Mouse (Mus musculus): ENCODE measurements at regions not wholly inside any gene's neighbourhood (a gene's known extent, or its start where the extent isn't known, plus 50 kb on each side); places are given as distances from the start of the nearest gene placed in this dataset.

GRCm38 (mm10) chr5:132759751-132760150 is 216.6 kb upstream of the Auts2 start:
- H3K9me3 ChIP-seq (replicated peaks): no peaks in the 10 kb centered on the region
- no peaks in the 10 kb centered on the region for H3K27me3 ChIP-seq
- ATAC-seq (ENCODE audit: low read depth): no peak
- H3K4me1 ChIP-seq (replicated peaks): no peaks in the 10 kb centered on the region
- H3K4me2 ChIP-seq: no peak overlapping the region
- no peak for DNase-seq
- H3K36me3 ChIP-seq: no peaks in the 10 kb centered on the region
- H3K27ac ChIP-seq: no peak overlapping the region
- no peak overlapping the region for H3K4me3 ChIP-seq (replicated peaks)
- WGBS (ENCODE audit: insufficient replicate concordance): 58% methylated on average over 6 of the region's 6 CpGs
- H3K9ac ChIP-seq: no peak overlapping the region

GRCm38 (mm10) chr5:132758941-132759340 is 215.8 kb upstream of the Auts2 start:
- H3K9ac ChIP-seq: no peak overlapping the region
- no peak overlapping the region for H3K4me3 ChIP-seq (replicated peaks)
- no peaks in the 10 kb centered on the region for H3K4me1 ChIP-seq (replicated peaks)
- no peak overlapping the region for H3K27ac ChIP-seq
- H3K4me2 ChIP-seq: no peak overlapping the region
- no peaks in the 10 kb centered on the region for H3K36me3 ChIP-seq
- 62% methylated on average over 10 of the region's 10 CpGs for WGBS (ENCODE audit: insufficient replicate concordance)
- no peaks in the 10 kb centered on the region for H3K27me3 ChIP-seq
- ATAC-seq (ENCODE audit: low read depth) (no peak), DNase-seq (no peak)
- H3K9me3 ChIP-seq (replicated peaks): no peaks in the 10 kb centered on the region

- 68% methylated on average over 5 of the region's 5 CpGs for WGBS (ENCODE audit: insufficient replicate concordance)
- H3K36me3 ChIP-seq: no peaks in the 10 kb centered on the region
Measured at GRCm38 (mm10) chr5:132737966-132738365, 194.8 kb upstream of the Auts2 start.

GRCm38 (mm10) chr5:132728689-132729189 is 185.6 kb upstream of the Auts2 start:
- no peak overlapping the region for H3K4me3 ChIP-seq (replicated peaks)
- H3K27me3 ChIP-seq: no peaks in the 10 kb centered on the region
- H3K36me3 ChIP-seq: no peaks in the 10 kb centered on the region
- 39% methylated on average over 10 of the region's 10 CpGs for WGBS (ENCODE audit: insufficient replicate concordance)
- H3K27ac ChIP-seq: no peak overlapping the region
- no peaks in the 10 kb centered on the region for H3K4me1 ChIP-seq (replicated peaks)
- DNase-seq (no peak), ATAC-seq (ENCODE audit: low read depth) (no peak)
- H3K9ac ChIP-seq: no peak overlapping the region
- 0 out of 2 replicates have a peak, but pooled peaks cover 4% of the 10 kb centered on the region for H3K9me3 ChIP-seq (replicated peaks)
- no peak overlapping the region for H3K4me2 ChIP-seq

More at GRCm38 (mm10) chr5:132737966-132738365, 194.8 kb upstream of the Auts2 start:
- no peaks in the 10 kb centered on the region for H3K27me3 ChIP-seq
- no peak overlapping the region for H3K9ac ChIP-seq
- H3K4me2 ChIP-seq: no peak overlapping the region
- no peaks in the 10 kb centered on the region for H3K4me1 ChIP-seq (replicated peaks)
- H3K4me3 ChIP-seq (replicated peaks): no peak overlapping the region
- DNase-seq (no peak), ATAC-seq (ENCODE audit: low read depth) (no peak)
- no peaks in the 10 kb centered on the region for H3K9me3 ChIP-seq (replicated peaks)
- H3K27ac ChIP-seq: no peak overlapping the region

- no peaks in the 10 kb centered on the region for H3K27me3 ChIP-seq
- H3K4me3 ChIP-seq (replicated peaks): no peak overlapping the region
- ATAC-seq (ENCODE audit: low read depth) (no peak), DNase-seq (no peak)
- no peak overlapping the region for H3K4me2 ChIP-seq
- H3K9me3 ChIP-seq (replicated peaks): 0 out of 2 replicates have a peak, but pooled peaks cover 4% of the 10 kb centered on the region
- 48% methylated on average over 2 of the region's 2 CpGs for WGBS (ENCODE audit: insufficient replicate concordance)
- no peak overlapping the region for H3K9ac ChIP-seq
- no peak overlapping the region for H3K27ac ChIP-seq
- H3K4me1 ChIP-seq (replicated peaks): no peaks in the 10 kb centered on the region
- no peaks in the 10 kb centered on the region for H3K36me3 ChIP-seq
Measured at GRCm38 (mm10) chr5:132724467-132724866, 181.3 kb upstream of the Auts2 start.

- Histone ChIP-seq H3K4me1 (replicated peaks) (no peaks in the 10 kb centered on the region), H3K4me3 (replicated peaks) (no peak overlapping the region), H3K27me3 (no peaks in the 10 kb centered on the region), H3K9ac (no peak overlapping the region), H3K4me2 (no peak overlapping the region), H3K36me3 (no peaks in the 10 kb centered on the region), H3K27ac (no peak overlapping the region), H3K9me3 (replicated peaks) (no peaks in the 10 kb centered on the region)
- ATAC-seq (ENCODE audit: low read depth) (no peak), DNase-seq (no peak)
- 63% methylated on average over 4 of the region's 4 CpGs for WGBS (ENCODE audit: insufficient replicate concordance)
Measured at GRCm38 (mm10) chr5:132710301-132710700, 167.2 kb upstream of the Auts2 start.

GRCm38 (mm10) chr5:132707531-132707930 is 164.4 kb upstream of the Auts2 start:
- H3K36me3 ChIP-seq: no peaks in the 10 kb centered on the region
- ATAC-seq (ENCODE audit: low read depth): no peak
- no peak overlapping the region for H3K4me2 ChIP-seq
- H3K4me1 ChIP-seq (replicated peaks): no peaks in the 10 kb centered on the region
- no peak for DNase-seq
- no peaks in the 10 kb centered on the region for H3K9me3 ChIP-seq (replicated peaks)
- H3K27ac ChIP-seq: no peak overlapping the region
- no peaks in the 10 kb centered on the region for H3K27me3 ChIP-seq
- WGBS (ENCODE audit: insufficient replicate concordance): 68% methylated on average over 4 of the region's 4 CpGs
- no peak overlapping the region for H3K9ac ChIP-seq
- H3K4me3 ChIP-seq (replicated peaks): no peak overlapping the region

- Histone ChIP-seq H3K4me1 (replicated peaks) (no peaks in the 10 kb centered on the region), H3K4me3 (replicated peaks) (no peak overlapping the region), H3K36me3 (no peaks in the 10 kb centered on the region), H3K4me2 (no peak overlapping the region), H3K27ac (no peak overlapping the region), H3K9ac (no peak overlapping the region), H3K27me3 (no peaks in the 10 kb centered on the region), H3K9me3 (replicated peaks) (no peaks in the 10 kb centered on the region)
- 59% methylated on average over 10 of the region's 10 CpGs for WGBS (ENCODE audit: insufficient replicate concordance)
- ATAC-seq (ENCODE audit: low read depth) (no peak), DNase-seq (no peak)
Measured at GRCm38 (mm10) chr5:132703455-132704100, 160.4 kb upstream of the Auts2 start.

GRCm38 (mm10) chr5:132702573-132702972 is 159.4 kb upstream of the Auts2 start:
- no peak overlapping the region for H3K4me3 ChIP-seq (replicated peaks)
- H3K9me3 ChIP-seq (replicated peaks): no peaks in the 10 kb centered on the region
- no peaks in the 10 kb centered on the region for H3K4me1 ChIP-seq (replicated peaks)
- H3K36me3 ChIP-seq: no peaks in the 10 kb centered on the region
- H3K4me2 ChIP-seq: no peak overlapping the region
- WGBS (ENCODE audit: insufficient replicate concordance): 70% methylated on average over 3 of the region's 3 CpGs
- H3K27ac ChIP-seq: no peak overlapping the region
- no peaks in the 10 kb centered on the region for H3K27me3 ChIP-seq
- no peak for ATAC-seq (ENCODE audit: low read depth)
- no peak for DNase-seq
- no peak overlapping the region for H3K9ac ChIP-seq

- no peaks in the 10 kb centered on the region for H3K4me1 ChIP-seq (replicated peaks)
- H3K4me2 ChIP-seq: no peak overlapping the region
- H3K4me3 ChIP-seq (replicated peaks): no peak overlapping the region
- no peaks in the 10 kb centered on the region for H3K9me3 ChIP-seq (replicated peaks)
- 70% methylated on average over 10 of the region's 10 CpGs for WGBS (ENCODE audit: insufficient replicate concordance)
- no peak overlapping the region for H3K9ac ChIP-seq
- ATAC-seq (ENCODE audit: low read depth) (no peak), DNase-seq (no peak)
- no peaks in the 10 kb centered on the region for H3K36me3 ChIP-seq
- H3K27me3 ChIP-seq: no peaks in the 10 kb centered on the region
- no peak overlapping the region for H3K27ac ChIP-seq
Measured at GRCm38 (mm10) chr5:132690784-132691183, 147.6 kb upstream of the Auts2 start.

- Histone ChIP-seq H3K4me3 (replicated peaks) (no peak overlapping the region), H3K9me3 (replicated peaks) (no peaks in the 10 kb centered on the region), H3K27me3 (no peaks in the 10 kb centered on the region), H3K4me2 (no peak overlapping the region), H3K27ac (no peak overlapping the region), H3K36me3 (no peaks in the 10 kb centered on the region), H3K9ac (no peak overlapping the region), H3K4me1 (replicated peaks) (no peaks in the 10 kb centered on the region)
- no peak for DNase-seq
- WGBS (ENCODE audit: insufficient replicate concordance): 69% methylated on average over 11 of the region's 11 CpGs
- no peak for ATAC-seq (ENCODE audit: low read depth)
Measured at GRCm38 (mm10) chr5:132675261-132675660, 132.1 kb upstream of the Auts2 start.

GRCm38 (mm10) chr5:132673599-132674305 is 130.6 kb upstream of the Auts2 start:
- H3K9ac ChIP-seq: no peak overlapping the region
- H3K4me1 ChIP-seq (replicated peaks): no peaks in the 10 kb centered on the region
- no peak overlapping the region for H3K27ac ChIP-seq
- no peak for DNase-seq
- no peak for ATAC-seq (ENCODE audit: low read depth)
- H3K4me2 ChIP-seq: no peak overlapping the region
- H3K4me3 ChIP-seq (replicated peaks): no peak overlapping the region
- WGBS (ENCODE audit: insufficient replicate concordance): 61% methylated on average over 6 of the region's 6 CpGs
- H3K27me3 ChIP-seq: no peaks in the 10 kb centered on the region
- no peaks in the 10 kb centered on the region for H3K9me3 ChIP-seq (replicated peaks)
- H3K36me3 ChIP-seq: no peaks in the 10 kb centered on the region

Data from liver, embryonic 13.5 days (tissue).